Mouse (Mus musculus): ENCODE results near the gene Hagh. TPM values are rescaled to one million over a fixed set of nuclear protein-coding genes. Genes with fewer than 3 reads are reported as not detected.

Gene Hagh
- polyA plus RNA-seq (2014; fragmentation: Nextera tagmentation; extraction: Ambion mirVana), result 23.2 and 24.1 TPM in 2 replicates

GRCm38 (mm10) chr17:24839842-24840241 is at the start of gene Hagh:
Gene Hagh, plus strand, starts transcription at chr17:24840143.
- no peaks in the 10 kb centered on the region for H3K36me3 ChIP-seq (replicated peaks; ENCODE audit: control insufficient read depth, insufficient read depth, low read depth, low read length)
- no peak within 1 kb of the TSS for H3K9ac ChIP-seq (replicated peaks; ENCODE audit: low read length)
- 71% methylated on average over 8 of the region's 8 CpGs for WGBS
- no peak for ATAC-seq (replicated peaks; ENCODE audit: insufficient number of reproducible peaks, low FRiP score, low TSS enrichment, low read depth)
- DNase-seq (ENCODE audit: low spot score), result no peak
- H3K27me3 ChIP-seq (ENCODE audit: control insufficient read depth, insufficient read depth, low read length), result no peaks in the 10 kb centered on the region
- no peaks in the 10 kb centered on the region for H3K9me3 ChIP-seq (replicated peaks; ENCODE audit: control insufficient read depth, low read length)
- H3K27ac ChIP-seq (replicated peaks; ENCODE audit: low read depth, low read length), result no peak within 1 kb of the TSS
- no peaks in the 10 kb centered on the region for H3K4me1 ChIP-seq (ENCODE audit: control insufficient read depth, insufficient read depth, low read length)
- no peak within 1 kb of the TSS for H3K4me3 ChIP-seq (ENCODE audit: low read depth, low read length)
- no peak within 1 kb of the TSS for H3K4me2 ChIP-seq (ENCODE audit: low read depth, low read length)

- no peak for DNase-seq (ENCODE audit: low spot score)
- Histone ChIP-seq H3K4me2 (ENCODE audit: low read depth, low read length) (no peak overlapping the region), H3K9me3 (replicated peaks; ENCODE audit: control insufficient read depth, low read length) (no peaks in the 10 kb centered on the region), H3K27me3 (ENCODE audit: control insufficient read depth, insufficient read depth, low read length) (no peaks in the 10 kb centered on the region), H3K27ac (replicated peaks; ENCODE audit: low read depth, low read length) (no peak overlapping the region), H3K4me1 (ENCODE audit: control insufficient read depth, insufficient read depth, low read length) (no peaks in the 10 kb centered on the region), H3K4me3 (ENCODE audit: low read depth, low read length) (no peak overlapping the region), H3K36me3 (replicated peaks; ENCODE audit: control insufficient read depth, insufficient read depth, low read depth, low read length) (no peaks in the 10 kb centered on the region), H3K9ac (replicated peaks; ENCODE audit: low read length) (no peak overlapping the region)
- ATAC-seq (replicated peaks; ENCODE audit: insufficient number of reproducible peaks, low FRiP score, low TSS enrichment, low read depth), result no peak
- WGBS, result 70% methylated on average over 8 of the region's 8 CpGs
These were observed 47.8 kb upstream of the Hagh start for GRCm38 (mm10) chr17:24792190-24792589.

DNA sequence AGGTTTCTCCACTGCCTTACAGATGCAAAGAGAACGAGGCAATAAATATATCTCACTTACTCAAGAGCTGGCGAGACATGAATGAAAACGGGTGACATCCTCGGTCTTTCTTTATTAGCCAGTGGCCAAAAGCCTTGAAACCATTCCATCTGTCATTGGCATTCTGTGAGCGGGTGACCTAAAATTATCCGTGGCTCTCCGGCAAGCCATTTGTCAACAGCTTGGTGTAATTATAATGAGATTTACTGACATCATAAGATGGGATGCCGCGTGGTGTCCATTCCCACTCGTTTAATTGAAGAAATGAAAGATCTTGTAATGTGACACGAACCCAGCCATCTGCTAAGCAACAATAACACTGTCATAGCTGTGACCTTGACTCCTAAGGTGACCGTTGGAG is 45.2 kb upstream of the Hagh start:
- no peaks in the 10 kb centered on the region for H3K4me1 ChIP-seq (ENCODE audit: control insufficient read depth, insufficient read depth, low read length)
- no peak overlapping the region for H3K4me3 ChIP-seq (ENCODE audit: low read depth, low read length)
- H3K27ac ChIP-seq (replicated peaks; ENCODE audit: low read depth, low read length), result no peak overlapping the region
- H3K9me3 ChIP-seq (replicated peaks; ENCODE audit: control insufficient read depth, low read length), result no peaks in the 10 kb centered on the region
- DNase-seq (ENCODE audit: low spot score) (no peak), ATAC-seq (replicated peaks; ENCODE audit: insufficient number of reproducible peaks, low FRiP score, low TSS enrichment, low read depth) (no peak)
- 75% methylated on average over 12 of the region's 12 CpGs for WGBS
- H3K27me3 ChIP-seq (ENCODE audit: control insufficient read depth, insufficient read depth, low read length), result no peaks in the 10 kb centered on the region
- H3K4me2 ChIP-seq (ENCODE audit: low read depth, low read length), result no peak overlapping the region
- H3K9ac ChIP-seq (replicated peaks; ENCODE audit: low read length), result no peak overlapping the region
- no peaks in the 10 kb centered on the region for H3K36me3 ChIP-seq (replicated peaks; ENCODE audit: control insufficient read depth, insufficient read depth, low read depth, low read length)

DNA sequence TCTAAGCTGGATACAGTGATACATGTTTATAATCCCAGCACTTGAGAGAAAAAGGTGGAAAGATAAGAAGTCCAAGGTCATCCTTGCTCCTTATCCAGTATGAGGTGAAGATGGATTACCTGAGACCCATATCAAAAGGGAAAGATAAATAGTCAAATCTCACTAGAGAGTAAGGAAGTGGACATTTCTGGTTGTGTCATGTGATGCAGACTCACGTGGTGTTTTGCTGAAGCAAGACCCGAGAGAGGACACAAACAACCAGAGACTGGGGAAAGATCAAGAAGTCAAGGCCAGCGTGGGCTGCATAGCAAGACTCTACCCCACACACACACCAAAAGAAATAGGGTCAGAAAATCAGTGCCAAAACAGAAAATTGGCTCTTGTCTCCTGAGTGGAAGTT is 43.0 kb upstream of the Hagh start:
- 72% methylated on average over 3 of the region's 3 CpGs for WGBS
- no peaks in the 10 kb centered on the region for H3K36me3 ChIP-seq (replicated peaks; ENCODE audit: control insufficient read depth, insufficient read depth, low read depth, low read length)
- no peak overlapping the region for H3K27ac ChIP-seq (replicated peaks; ENCODE audit: low read depth, low read length)
- H3K9me3 ChIP-seq (replicated peaks; ENCODE audit: control insufficient read depth, low read length), result no peaks in the 10 kb centered on the region
- no peak overlapping the region for H3K9ac ChIP-seq (replicated peaks; ENCODE audit: low read length)
- H3K27me3 ChIP-seq (ENCODE audit: control insufficient read depth, insufficient read depth, low read length), result no peaks in the 10 kb centered on the region
- ATAC-seq (replicated peaks; ENCODE audit: insufficient number of reproducible peaks, low FRiP score, low TSS enrichment, low read depth) (no peak), DNase-seq (ENCODE audit: low spot score) (no peak)
- no peaks in the 10 kb centered on the region for H3K4me1 ChIP-seq (ENCODE audit: control insufficient read depth, insufficient read depth, low read length)
- H3K4me3 ChIP-seq (ENCODE audit: low read depth, low read length), result no peak overlapping the region
- H3K4me2 ChIP-seq (ENCODE audit: low read depth, low read length), result no peak overlapping the region

DNA sequence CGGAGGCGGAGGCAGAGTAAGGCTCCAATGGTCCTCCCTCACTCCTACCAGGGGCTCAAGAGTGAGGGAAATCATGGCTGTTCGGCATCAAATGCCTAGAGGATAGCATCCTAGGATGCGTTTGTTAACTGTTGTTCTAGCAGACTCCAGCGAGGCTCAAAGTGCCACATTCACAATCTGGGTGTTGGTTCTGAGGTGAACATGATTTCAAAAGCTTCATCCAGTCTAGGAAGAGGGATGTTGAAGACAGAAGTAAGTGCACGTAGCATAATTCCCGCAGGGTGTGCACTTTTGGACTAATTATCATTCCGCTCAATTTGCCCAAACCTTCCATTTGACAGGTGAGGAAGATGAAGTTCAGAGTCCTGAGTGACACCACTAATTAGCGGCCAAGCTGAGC is 41.7 kb upstream of the Hagh start:
- WGBS, result 48% methylated on average over 9 of the region's 9 CpGs
- no peak overlapping the region for H3K4me3 ChIP-seq (ENCODE audit: low read depth, low read length)
- H3K36me3 ChIP-seq (replicated peaks; ENCODE audit: control insufficient read depth, insufficient read depth, low read depth, low read length), result no peaks in the 10 kb centered on the region
- H3K9me3 ChIP-seq (replicated peaks; ENCODE audit: control insufficient read depth, low read length), result no peaks in the 10 kb centered on the region
- ATAC-seq (replicated peaks; ENCODE audit: insufficient number of reproducible peaks, low FRiP score, low TSS enrichment, low read depth) (no peak), DNase-seq (ENCODE audit: low spot score) (no peak)
- H3K4me1 ChIP-seq (ENCODE audit: control insufficient read depth, insufficient read depth, low read length), result no peaks in the 10 kb centered on the region
- no peak overlapping the region for H3K9ac ChIP-seq (replicated peaks; ENCODE audit: low read length)
- no peak overlapping the region for H3K4me2 ChIP-seq (ENCODE audit: low read depth, low read length)
- H3K27ac ChIP-seq (replicated peaks; ENCODE audit: low read depth, low read length), result no peak overlapping the region
- H3K27me3 ChIP-seq (ENCODE audit: control insufficient read depth, insufficient read depth, low read length), result no peaks in the 10 kb centered on the region

DNA sequence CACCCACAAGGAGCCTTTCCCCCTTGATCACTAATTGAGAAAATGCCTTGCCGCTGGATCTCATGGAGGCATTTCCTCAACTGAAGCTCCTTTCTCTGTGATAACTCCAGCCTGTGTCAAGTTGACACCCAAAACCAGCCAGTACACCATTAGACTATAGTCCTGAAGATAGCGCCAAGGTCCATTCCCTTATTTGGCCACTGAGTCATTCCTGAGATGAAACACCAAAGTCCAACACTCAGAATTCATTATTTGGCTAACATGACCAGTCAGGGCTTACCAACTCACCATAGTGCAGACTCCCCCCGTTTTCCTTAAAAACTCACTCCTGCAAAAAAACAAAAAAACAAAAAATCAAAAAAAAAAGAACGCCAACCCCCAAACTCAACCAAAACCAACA is 40.5 kb upstream of the Hagh start:
- no peak for DNase-seq (ENCODE audit: low spot score)
- H3K9me3 ChIP-seq (replicated peaks; ENCODE audit: control insufficient read depth, low read length), result no peaks in the 10 kb centered on the region
- H3K36me3 ChIP-seq (replicated peaks; ENCODE audit: control insufficient read depth, insufficient read depth, low read depth, low read length), result no peaks in the 10 kb centered on the region
- no peak overlapping the region for H3K9ac ChIP-seq (replicated peaks; ENCODE audit: low read length)
- no peak overlapping the region for H3K4me3 ChIP-seq (ENCODE audit: low read depth, low read length)
- no peak for ATAC-seq (replicated peaks; ENCODE audit: insufficient number of reproducible peaks, low FRiP score, low TSS enrichment, low read depth)
- H3K4me1 ChIP-seq (ENCODE audit: control insufficient read depth, insufficient read depth, low read length), result no peaks in the 10 kb centered on the region
- H3K27ac ChIP-seq (replicated peaks; ENCODE audit: low read depth, low read length), result no peak overlapping the region
- 86% methylated on average over 4 of the region's 4 CpGs for whole genome bisulfite sequencing
- H3K4me2 ChIP-seq (ENCODE audit: low read depth, low read length), result no peak overlapping the region
- peaks cover 1% of the 10 kb centered on the region; the same call in 1 of the 2 replicates for H3K27me3 ChIP-seq (ENCODE audit: control insufficient read depth, insufficient read depth, low read length)

GRCm38 (mm10) chr17:24800524-24800923 is 39.4 kb upstream of the Hagh start:
- WGBS, result 52% methylated on average over 3 of the region's 3 CpGs
- H3K4me2 ChIP-seq (ENCODE audit: low read depth, low read length), result no peak overlapping the region
- DNase-seq (ENCODE audit: low spot score), result no peak
- no peak overlapping the region for H3K9ac ChIP-seq (replicated peaks; ENCODE audit: low read length)
- no peaks in the 10 kb centered on the region for H3K4me1 ChIP-seq (ENCODE audit: control insufficient read depth, insufficient read depth, low read length)
- H3K9me3 ChIP-seq (replicated peaks; ENCODE audit: control insufficient read depth, low read length), result no peaks in the 10 kb centered on the region
- no peak overlapping the region for H3K4me3 ChIP-seq (ENCODE audit: low read depth, low read length)
- H3K27ac ChIP-seq (replicated peaks; ENCODE audit: low read depth, low read length), result no peak overlapping the region
- peaks cover 8% of the 10 kb centered on the region; the same call in 1 of the 2 replicates for H3K27me3 ChIP-seq (ENCODE audit: control insufficient read depth, insufficient read depth, low read length)
- ATAC-seq (replicated peaks; ENCODE audit: insufficient number of reproducible peaks, low FRiP score, low TSS enrichment, low read depth), result no peak
- no peaks in the 10 kb centered on the region for H3K36me3 ChIP-seq (replicated peaks; ENCODE audit: control insufficient read depth, insufficient read depth, low read depth, low read length)

- no peaks in the 10 kb centered on the region for H3K9me3 ChIP-seq (replicated peaks; ENCODE audit: control insufficient read depth, low read length)
- H3K9ac ChIP-seq (replicated peaks; ENCODE audit: low read length), result peak within 1 kb of the TSS; percentile 50
- ATAC-seq (replicated peaks; ENCODE audit: insufficient number of reproducible peaks, low FRiP score, low TSS enrichment, low read depth), result peak; percentile 80
- no peaks in the 10 kb centered on the region for H3K4me1 ChIP-seq (ENCODE audit: control insufficient read depth, insufficient read depth, low read length)
- H3K4me3 ChIP-seq (ENCODE audit: low read depth, low read length), result peak within 1 kb of the TSS; percentile 47
- under 1% methylated on average over 67 of the region's 71 CpGs for WGBS
- peak; percentile 90 for DNase-seq (ENCODE audit: low spot score)
- H3K36me3 ChIP-seq (replicated peaks; ENCODE audit: control insufficient read depth, insufficient read depth, low read depth, low read length), result no peaks in the 10 kb centered on the region
- H3K27ac ChIP-seq (replicated peaks; ENCODE audit: low read depth, low read length), result no peak within 1 kb of the TSS
- peak within 1 kb of the TSS; percentile 71 for H3K4me2 ChIP-seq (ENCODE audit: low read depth, low read length)
- H3K27me3 ChIP-seq (ENCODE audit: control insufficient read depth, insufficient read depth, low read length), result peaks cover 11% of the 10 kb centered on the region
These were observed 35.7 kb upstream of the Hagh start, which contains the start of gene Meiob for GRCm38 (mm10) chr17:24803952-24804951. Gene Meiob, plus strand, starts transcription at chr17:24804289.

All from embryonic facial prominence, embryonic 11.5 days (tissue).